Mouse (Mus musculus) heart, postnatal 0 days (tissue): ENCODE data around the gene Ptpro. TPM values are rescaled to one million over a fixed set of nuclear protein-coding genes. Genes with fewer than 3 reads are reported as not detected.
A peak's percentile ranks its signal among the peaks of the same experiment; 100 is the strongest.

ENCODE experiments used
- ATAC-seq: fragments of 200-750 bp; cut with Nextera tagmentation; 2 replicates; pipeline ENCODE4 v1.8.0; 2017; ENCODE audit warnings: low read depth, moderate number of reproducible peaks, moderate library complexity; ENCODE audit not compliant: insufficient read depth
- DNase-seq: peaks from one replicate; pipeline ENCODE4 v3.0.0-alpha.2; 2016; ENCODE audit warnings: low spot score
- H3K27ac ChIP-seq: fragments of 300-500 bp; sonication (generic); 2 replicates; pipeline ENCODE4 v1.5.1; 2014; ENCODE audit warnings: low read depth, mild to moderate bottlenecking
- H3K27me3 ChIP-seq: fragments of 300-500 bp; sonication (generic); 2 replicates; pipeline ENCODE4 v1.6.1; 2014; ENCODE audit warnings: low read length, mixed read lengths; ENCODE audit not compliant: control insufficient read depth, insufficient read depth
- H3K36me3 ChIP-seq: fragments of 300-500 bp; sonication (generic); replicated peaks from 2 replicates; pipeline ENCODE4 v1.6.1; 2014; ENCODE audit warnings: low read length, mixed read lengths; ENCODE audit not compliant: control insufficient read depth, insufficient read depth
- H3K4me1 ChIP-seq: fragments of 300-500 bp; sonication (generic); 2 replicates; pipeline ENCODE4 v1.6.1; 2014; ENCODE audit warnings: antibody characterized with exemption; ENCODE audit not compliant: control insufficient read depth, insufficient read depth
- H3K4me2 ChIP-seq: fragments of 300-500 bp; sonication (generic); 2 replicates; pipeline ENCODE4 v1.6.1; 2014; ENCODE audit warnings: low read depth, mild to moderate bottlenecking, low read length, moderate library complexity
- H3K4me3 ChIP-seq: fragments of 300-500 bp; sonication (generic); 2 replicates; pipeline ENCODE4 v1.5.1; 2014; ENCODE audit warnings: low read depth, low read length
- H3K9ac ChIP-seq: fragments of 300-500 bp; sonication (generic); replicated peaks from 2 replicates; pipeline ENCODE4 v1.6.1; 2014; ENCODE audit warnings: low read depth, low read length, mixed read lengths
- H3K9me3 ChIP-seq: fragments of 300-500 bp; sonication (generic); replicated peaks from 2 replicates; pipeline ENCODE4 v1.6.1; 2016; ENCODE audit warnings: low read length; ENCODE audit not compliant: control insufficient read depth
- CTCF ChIP-seq: IDR thresholded peaks from 2 replicates; pipeline ENCODE4 v1.5.1; 2016; ENCODE audit warnings: antibody characterized with exemption, control low read depth, low read depth
- EP300 ChIP-seq: IDR thresholded peaks from 2 replicates; pipeline ENCODE4 v1.6.1; 2016; ENCODE audit warnings: antibody characterized with exemption, low read depth
- WGBS: fragments of 180-500 bp; shearing (Covaris S2); extraction: QIAGEN DNeasy Blood & Tissue Kit; methylation state at CpG from one replicate; pipeline ENCODE4 v1.1.7; 2014; 5-methylcytosine and 5-hydroxymethylcytosine counted together
- polyA plus RNA-seq: library from polyadenylated mRNA; unstranded; fragments of >200 nt; fragmentation: Nextera tagmentation; extraction: Ambion mirVana; gene quantifications from 2 replicates; pipeline ENCODE4 v1.2.1, GENCODE M21; 2015
- total RNA-seq: library from RNA; depleted of rRNA; stranded (reverse); fragments of >200 nt; gene quantifications from 2 replicates; pipeline ENCODE4 v1.2.3, GENCODE M21; 2014; ENCODE audit warnings: low replicate concordance

The Ptpro gene
- total and polyA plus RNA-seq, 2 experiments from 2014 or later, result 2.3 to 3.6 TPM

GRCm38 (mm10) chr6:137365637-137366036 is 113.5 kb downstream of the Ptpro start:
- no peak overlapping the region for H3K27ac ChIP-seq
- no peaks in the 10 kb centered on the region for H3K27me3 ChIP-seq
- no peaks in the 10 kb centered on the region for H3K9me3 ChIP-seq
- 83% methylated on average over 2 of the region's 2 CpGs for WGBS
- H3K4me3 ChIP-seq, result no peak overlapping the region
- DNase-seq (no peak), ATAC-seq (no peak)
- no peak overlapping the region for H3K9ac ChIP-seq
- H3K36me3 ChIP-seq, result no peaks in the 10 kb centered on the region
- H3K4me1 ChIP-seq, result no peaks in the 10 kb centered on the region
- H3K4me2 ChIP-seq, result no peak overlapping the region
- no peak for TF ChIP-seq EP300
- TF ChIP-seq CTCF, result peak; percentile 25; the same call in 1 of the 2 replicates

- 61% methylated on average over 8 of the region's 8 CpGs for WGBS
- no peaks in the 10 kb centered on the region for H3K4me1 ChIP-seq
- H3K27me3 ChIP-seq, result no peaks in the 10 kb centered on the region
- TF ChIP-seq EP300 (no peak), CTCF (no peak)
- H3K4me2 ChIP-seq, result no peak overlapping the region
- H3K9ac ChIP-seq, result no peak overlapping the region
- H3K36me3 ChIP-seq, result no peaks in the 10 kb centered on the region
- no peak for ATAC-seq
- H3K27ac ChIP-seq, result no peak overlapping the region
- H3K4me3 ChIP-seq, result no peak overlapping the region
- no peaks in the 10 kb centered on the region for H3K9me3 ChIP-seq
- no peak for DNase-seq
Measured at GRCm38 (mm10) chr6:137370745-137371144, 118.6 kb downstream of the Ptpro start.

GRCm38 (mm10) chr6:137371455-137371854 is 119.3 kb downstream of the Ptpro start:
- Histone ChIP-seq H3K36me3 (no peaks in the 10 kb centered on the region), H3K27ac (no peak overlapping the region), H3K9ac (no peak overlapping the region), H3K4me2 (no peak overlapping the region), H3K27me3 (no peaks in the 10 kb centered on the region), H3K4me1 (no peaks in the 10 kb centered on the region), H3K9me3 (no peaks in the 10 kb centered on the region), H3K4me3 (no peak overlapping the region)
- ATAC-seq (no peak), DNase-seq (no peak)
- TF ChIP-seq CTCF, result no peak
- TF ChIP-seq EP300, result no peak
- 67% methylated on average over 6 of the region's 6 CpGs for WGBS

GRCm38 (mm10) chr6:137373920-137374319 is 121.8 kb downstream of the Ptpro start:
- WGBS, result 46% methylated on average over 6 of the region's 6 CpGs
- no peak overlapping the region for H3K4me3 ChIP-seq
- no peaks in the 10 kb centered on the region for H3K36me3 ChIP-seq
- H3K27ac ChIP-seq, result no peak overlapping the region
- H3K27me3 ChIP-seq, result no peaks in the 10 kb centered on the region
- TF ChIP-seq EP300 (no peak), CTCF (no peak)
- no peak for ATAC-seq
- H3K4me2 ChIP-seq, result no peak overlapping the region
- no peak overlapping the region for H3K9ac ChIP-seq
- no peak for DNase-seq
- no peaks in the 10 kb centered on the region for H3K9me3 ChIP-seq
- H3K4me1 ChIP-seq, result no peaks in the 10 kb centered on the region

- Histone ChIP-seq H3K27me3 (no peaks in the 10 kb centered on the region), H3K4me2 (no peak overlapping the region), H3K36me3 (no peaks in the 10 kb centered on the region), H3K4me3 (no peak overlapping the region), H3K9me3 (no peaks in the 10 kb centered on the region), H3K27ac (no peak overlapping the region), H3K9ac (no peak overlapping the region), H3K4me1 (no peaks in the 10 kb centered on the region)
- TF ChIP-seq CTCF (no peak), EP300 (no peak)
- ATAC-seq (no peak), DNase-seq (no peak)
- WGBS, result 56% methylated on average over 9 of the region's 9 CpGs
Measured at GRCm38 (mm10) chr6:137382546-137382945, 130.4 kb downstream of the Ptpro start.

- 83% methylated on average over 4 of the region's 4 CpGs for WGBS
- H3K4me2 ChIP-seq, result no peak overlapping the region
- no peak for ATAC-seq
- no peak for DNase-seq
- H3K27me3 ChIP-seq, result no peaks in the 10 kb centered on the region
- TF ChIP-seq EP300 (no peak), CTCF (no peak)
- no peak overlapping the region for H3K27ac ChIP-seq
- no peaks in the 10 kb centered on the region for H3K9me3 ChIP-seq
- no peaks in the 10 kb centered on the region for H3K4me1 ChIP-seq
- H3K4me3 ChIP-seq, result no peak overlapping the region
- H3K9ac ChIP-seq, result no peak overlapping the region
- H3K36me3 ChIP-seq, result no peaks in the 10 kb centered on the region
Measured at GRCm38 (mm10) chr6:137386344-137386743, 134.2 kb downstream of the Ptpro start.
